Mouse (Mus musculus): ENCODE data around the gene Adam17. TPM values are rescaled to one million over a fixed set of nuclear protein-coding genes. Genes with fewer than 3 reads are reported as not detected.

The Adam17 gene
- polyA plus RNA-seq, 1 experiment from 2014 or later = 34.4 TPM

- 96% methylated on average over 5 of the region's 5 CpGs for WGBS
- no peaks in the 10 kb centered on the region for H3K9me3 ChIP-seq (ENCODE audit: low read length)
- H3K4me3 ChIP-seq (ENCODE audit: low read depth, low read length) = no peak overlapping the region
- no peak overlapping the region for H3K4me2 ChIP-seq (replicated peaks; ENCODE audit: low read depth, low read length)
- TF ChIP-seq EP300 (IDR thresholded peaks at IDR 0.05) (no peak), CTCF (IDR thresholded peaks at IDR 0.05) (no peak)
- H3K4me1 ChIP-seq (ENCODE audit: insufficient read depth, low read depth, low read length) = no peaks in the 10 kb centered on the region
- H3K9ac ChIP-seq (replicated peaks; ENCODE audit: low read depth) = no peak overlapping the region
- DNase-seq (ENCODE audit: low spot score) (no peak), ATAC-seq (no peak)
- no peak overlapping the region for H3K27ac ChIP-seq (ENCODE audit: low read length)
- no peaks in the 10 kb centered on the region for H3K27me3 ChIP-seq (replicated peaks; ENCODE audit: insufficient read depth, low read length)
- peaks cover 23% of the 10 kb centered on the region; the same call in 1 of the 2 replicates for H3K36me3 ChIP-seq (ENCODE audit: insufficient read depth, low read length)
Measured at GRCm38 (mm10) chr12:21340674-21341073, 32.8 kb downstream of the Adam17 start.

GRCm38 (mm10) chr12:21337171-21337570 is 36.3 kb downstream of the Adam17 start:
- H3K9me3 ChIP-seq (ENCODE audit: low read length) = no peaks in the 10 kb centered on the region
- ATAC-seq (no peak), DNase-seq (ENCODE audit: low spot score) (no peak)
- no peaks in the 10 kb centered on the region for H3K4me1 ChIP-seq (ENCODE audit: insufficient read depth, low read depth, low read length)
- peaks cover 24% of the 10 kb centered on the region; the same call in 1 of the 2 replicates for H3K36me3 ChIP-seq (ENCODE audit: insufficient read depth, low read length)
- no peak overlapping the region for H3K4me2 ChIP-seq (replicated peaks; ENCODE audit: low read depth, low read length)
- H3K9ac ChIP-seq (replicated peaks; ENCODE audit: low read depth) = no peak overlapping the region
- WGBS = 95% methylated on average over 5 of the region's 5 CpGs
- H3K27me3 ChIP-seq (replicated peaks; ENCODE audit: insufficient read depth, low read length) = no peaks in the 10 kb centered on the region
- no peak overlapping the region for H3K4me3 ChIP-seq (ENCODE audit: low read depth, low read length)
- H3K27ac ChIP-seq (ENCODE audit: low read length) = no peak overlapping the region
- TF ChIP-seq EP300 (IDR thresholded peaks at IDR 0.05) (no peak), CTCF (IDR thresholded peaks at IDR 0.05) (no peak)

DNA sequence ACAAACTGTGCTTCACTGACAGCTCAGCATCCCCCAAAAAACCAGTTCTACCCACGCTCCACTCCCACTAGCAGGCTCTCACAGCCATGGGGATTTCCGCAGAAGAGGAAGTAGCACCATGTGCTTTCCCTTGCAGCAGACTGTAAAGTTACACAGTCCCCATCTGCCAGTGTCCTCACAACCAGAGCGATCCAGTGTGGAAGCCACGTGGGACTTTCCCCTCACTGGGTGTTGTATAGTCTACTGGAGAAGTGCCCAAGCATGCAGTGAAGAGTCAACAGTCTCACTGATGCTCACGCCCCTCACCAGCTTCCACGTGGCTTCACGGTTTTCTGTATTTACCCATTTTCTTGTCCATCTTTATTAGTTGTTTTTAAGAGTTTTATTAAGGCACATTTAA is 37.6 kb downstream of the Adam17 start:
- peaks cover 37% of the 10 kb centered on the region for H3K36me3 ChIP-seq (ENCODE audit: insufficient read depth, low read length)
- WGBS = 79% methylated on average over 7 of the region's 7 CpGs

GRCm38 (mm10) chr12:21333766-21334165 is 39.7 kb downstream of the Adam17 start:
- no peak overlapping the region for H3K4me2 ChIP-seq (replicated peaks; ENCODE audit: low read depth, low read length)
- H3K36me3 ChIP-seq (ENCODE audit: insufficient read depth, low read length) = peaks cover 28% of the 10 kb centered on the region
- H3K9ac ChIP-seq (replicated peaks; ENCODE audit: low read depth) = no peak overlapping the region
- no peak overlapping the region for H3K27ac ChIP-seq (ENCODE audit: low read length)
- no peaks in the 10 kb centered on the region for H3K9me3 ChIP-seq (ENCODE audit: low read length)
- no peaks in the 10 kb centered on the region for H3K4me1 ChIP-seq (ENCODE audit: insufficient read depth, low read depth, low read length)
- TF ChIP-seq EP300 (IDR thresholded peaks at IDR 0.05) (no peak), CTCF (IDR thresholded peaks at IDR 0.05) (no peak)
- 90% methylated on average over 5 of the region's 5 CpGs for WGBS
- H3K27me3 ChIP-seq (replicated peaks; ENCODE audit: insufficient read depth, low read length) = no peaks in the 10 kb centered on the region
- no peak for DNase-seq (ENCODE audit: low spot score)
- H3K4me3 ChIP-seq (ENCODE audit: low read depth, low read length) = no peak overlapping the region
- ATAC-seq = no peak

More for the DNA sequence above, 37.6 kb downstream of the Adam17 start:
- no peak overlapping the region for H3K4me2 ChIP-seq (replicated peaks; ENCODE audit: low read depth, low read length)
- TF ChIP-seq EP300 (IDR thresholded peaks at IDR 0.05) (no peak), CTCF (IDR thresholded peaks at IDR 0.05) (no peak)
- no peaks in the 10 kb centered on the region for H3K9me3 ChIP-seq (ENCODE audit: low read length)
- ATAC-seq = no peak
- DNase-seq (ENCODE audit: low spot score) = no peak
- H3K27ac ChIP-seq (ENCODE audit: low read length) = no peak overlapping the region
- no peak overlapping the region for H3K4me3 ChIP-seq (ENCODE audit: low read depth, low read length)
- no peak overlapping the region for H3K9ac ChIP-seq (replicated peaks; ENCODE audit: low read depth)
- no peaks in the 10 kb centered on the region for H3K27me3 ChIP-seq (replicated peaks; ENCODE audit: insufficient read depth, low read length)
- H3K4me1 ChIP-seq (ENCODE audit: insufficient read depth, low read depth, low read length) = no peaks in the 10 kb centered on the region

- no peak overlapping the region for H3K4me3 ChIP-seq (ENCODE audit: low read depth, low read length)
- ATAC-seq = no peak
- 93% methylated on average over 7 of the region's 7 CpGs for WGBS
- TF ChIP-seq CTCF (IDR thresholded peaks at IDR 0.05) = no peak
- no peak for TF ChIP-seq EP300 (IDR thresholded peaks at IDR 0.05)
- no peak overlapping the region for H3K4me2 ChIP-seq (replicated peaks; ENCODE audit: low read depth, low read length)
- no peaks in the 10 kb centered on the region for H3K9me3 ChIP-seq (ENCODE audit: low read length)
- H3K9ac ChIP-seq (replicated peaks; ENCODE audit: low read depth) = no peak overlapping the region
- peaks cover 23% of the 10 kb centered on the region for H3K36me3 ChIP-seq (ENCODE audit: insufficient read depth, low read length)
- H3K27me3 ChIP-seq (replicated peaks; ENCODE audit: insufficient read depth, low read length) = no peaks in the 10 kb centered on the region
- H3K27ac ChIP-seq (ENCODE audit: low read length) = no peak overlapping the region
- no peaks in the 10 kb centered on the region for H3K4me1 ChIP-seq (ENCODE audit: insufficient read depth, low read depth, low read length)
- DNase-seq (ENCODE audit: low spot score) = no peak
Measured at GRCm38 (mm10) chr12:21333021-21333420, 40.4 kb downstream of the Adam17 start.

- no peak overlapping the region for H3K4me3 ChIP-seq (ENCODE audit: low read depth, low read length)
- no peak overlapping the region for H3K4me2 ChIP-seq (replicated peaks; ENCODE audit: low read depth, low read length)
- DNase-seq (ENCODE audit: low spot score) = no peak
- no peak overlapping the region for H3K27ac ChIP-seq (ENCODE audit: low read length)
- no peak for ATAC-seq
- no peak overlapping the region for H3K9ac ChIP-seq (replicated peaks; ENCODE audit: low read depth)
- no peaks in the 10 kb centered on the region for H3K27me3 ChIP-seq (replicated peaks; ENCODE audit: insufficient read depth, low read length)
- WGBS = 79% methylated on average over 6 of the region's 6 CpGs
- no peaks in the 10 kb centered on the region for H3K4me1 ChIP-seq (ENCODE audit: insufficient read depth, low read depth, low read length)
- no peak for TF ChIP-seq EP300 (IDR thresholded peaks at IDR 0.05)
- no peak for TF ChIP-seq CTCF (IDR thresholded peaks at IDR 0.05)
- no peaks in the 10 kb centered on the region for H3K9me3 ChIP-seq (ENCODE audit: low read length)
- peaks cover 23% of the 10 kb centered on the region for H3K36me3 ChIP-seq (ENCODE audit: insufficient read depth, low read length)
Measured at GRCm38 (mm10) chr12:21331711-21332110, 41.7 kb downstream of the Adam17 start.
